Mouse (Mus musculus) C2C12 (cell line): ENCODE measurements around the gene Ltbp2.

ENCODE experiments used
- CTCF ChIP-seq: IDR thresholded peaks from one replicate; pipeline ENCODE4 v1.5.1; 2011; ENCODE audit not compliant: control insufficient read depth, insufficient read depth, insufficient read length
- FOSL1 ChIP-seq: IDR thresholded peaks from one replicate; pipeline ENCODE4 v1.8.0; 2011; ENCODE audit warnings: mild to moderate bottlenecking, low read length; ENCODE audit not compliant: poor library complexity, insufficient read depth, severe bottlenecking
- MAX ChIP-seq: IDR thresholded peaks from one replicate; pipeline ENCODE4 v1.6.1; 2011; ENCODE audit warnings: mild to moderate bottlenecking, control low read depth
- MYOD1 ChIP-seq: IDR thresholded peaks from one replicate; pipeline ENCODE4 v1.6.1; 2011; ENCODE audit warnings: low read depth; ENCODE audit not compliant: control insufficient read depth, insufficient read length
- MYOG ChIP-seq: IDR thresholded peaks from one replicate; pipeline ENCODE4 v1.6.1; 2011; ENCODE audit not compliant: control insufficient read depth, insufficient read length; ENCODE audit errors: extremely low read depth
- USF1 ChIP-seq: IDR thresholded peaks from one replicate; pipeline ENCODE4 v1.6.1; 2011; ENCODE audit warnings: low read depth, mild to moderate bottlenecking, control low read depth, moderate library complexity

- no peak for TF ChIP-seq USF1
- TF ChIP-seq CTCF, result no peak
- TF ChIP-seq MAX, result no peak
- no peak for TF ChIP-seq MYOG
- no peak for TF ChIP-seq MYOD1
- TF ChIP-seq FOSL1, result no peak
Measured at GRCm38 (mm10) chr12:84810810-84811209, 65.5 kb downstream of the Ltbp2 start.
